Mouse (Mus musculus) midbrain, postnatal 0 days (tissue): ENCODE measurements around the gene Adgrg7. TPM values are rescaled to one million over a fixed set of nuclear protein-coding genes. Genes with fewer than 3 reads are reported as not detected.

Experiments used
- ATAC-seq: fragments of 200-750 bp; cut with Nextera tagmentation; 2 replicates; pipeline ENCODE4 v1.8.0; 2017; ENCODE audit warnings: moderate number of reproducible peaks, mild to moderate bottlenecking, moderate TSS enrichment, moderate library complexity; ENCODE audit not compliant: low FRiP score
- DNase-seq: peaks from one replicate; pipeline ENCODE4 v3.0.0-alpha.2; 2015; ENCODE audit warnings: low spot score
- H3K27ac ChIP-seq: fragments of 300-500 bp; sonication (generic); 2 replicates; pipeline ENCODE4 v1.5.1; 2014; ENCODE audit warnings: low read depth, mild to moderate bottlenecking, low read length, mixed read lengths
- H3K27me3 ChIP-seq: fragments of 300-500 bp; sonication (generic); 2 replicates; pipeline ENCODE4 v1.6.1; 2014; ENCODE audit warnings: low read length, control low read depth, mixed read lengths; ENCODE audit not compliant: insufficient read depth
- H3K36me3 ChIP-seq: fragments of 300-500 bp; sonication (generic); 2 replicates; pipeline ENCODE4 v1.6.1; 2014; ENCODE audit warnings: low read length, control low read depth, mixed read lengths; ENCODE audit not compliant: insufficient read depth
- H3K4me1 ChIP-seq: fragments of 300-500 bp; sonication (generic); 2 replicates; pipeline ENCODE4 v1.6.1; 2014; ENCODE audit warnings: mild to moderate bottlenecking, control low read depth, antibody characterized with exemption, low read length, mixed read lengths; ENCODE audit not compliant: insufficient read depth
- H3K4me2 ChIP-seq: fragments of 300-500 bp; sonication (generic); 2 replicates; pipeline ENCODE4 v1.6.1; 2014; ENCODE audit warnings: low read depth, mild to moderate bottlenecking, low read length, mixed read lengths; ENCODE audit not compliant: poor library complexity, severe bottlenecking
- H3K4me3 ChIP-seq: fragments of 300-500 bp; sonication (generic); 2 replicates; pipeline ENCODE4 v1.5.1; 2014; ENCODE audit warnings: low read depth, mild to moderate bottlenecking, low read length, moderate library complexity
- H3K9ac ChIP-seq: fragments of 300-500 bp; sonication (generic); replicated peaks from 2 replicates; pipeline ENCODE4 v1.6.1; 2014; ENCODE audit warnings: mild to moderate bottlenecking, low read length, moderate library complexity, mixed read lengths; ENCODE audit not compliant: poor library complexity, severe bottlenecking
- H3K9me3 ChIP-seq: fragments of 300-500 bp; sonication (generic); 2 replicates; pipeline ENCODE4 v1.6.1; 2016; ENCODE audit warnings: low read length, control low read depth
- CTCF ChIP-seq: IDR thresholded peaks from 2 replicates; pipeline ENCODE4 v1.5.1; 2016; ENCODE audit warnings: antibody characterized with exemption, mild to moderate bottlenecking
- WGBS: fragments of 180-500 bp; shearing (Covaris S2); extraction: QIAGEN DNeasy Blood & Tissue Kit; methylation state at CpG from one replicate; pipeline ENCODE4 v1.1.7; 2014; 5-methylcytosine and 5-hydroxymethylcytosine counted together
- polyA plus RNA-seq: library from polyadenylated mRNA; unstranded; fragments of >200 nt; fragmentation: Nextera tagmentation; extraction: Ambion mirVana; gene quantifications from 2 replicates; pipeline ENCODE4 v1.2.1, GENCODE M21; 2015
- total RNA-seq: library from RNA; depleted of rRNA; stranded (reverse); fragments of >200 nt; gene quantifications from 2 replicates; pipeline ENCODE4 v1.2.3, GENCODE M21; 2014

Adgrg7 gene
- total and polyA plus RNA-seq, 2 experiments from 2014 or later = not detected

DNA sequence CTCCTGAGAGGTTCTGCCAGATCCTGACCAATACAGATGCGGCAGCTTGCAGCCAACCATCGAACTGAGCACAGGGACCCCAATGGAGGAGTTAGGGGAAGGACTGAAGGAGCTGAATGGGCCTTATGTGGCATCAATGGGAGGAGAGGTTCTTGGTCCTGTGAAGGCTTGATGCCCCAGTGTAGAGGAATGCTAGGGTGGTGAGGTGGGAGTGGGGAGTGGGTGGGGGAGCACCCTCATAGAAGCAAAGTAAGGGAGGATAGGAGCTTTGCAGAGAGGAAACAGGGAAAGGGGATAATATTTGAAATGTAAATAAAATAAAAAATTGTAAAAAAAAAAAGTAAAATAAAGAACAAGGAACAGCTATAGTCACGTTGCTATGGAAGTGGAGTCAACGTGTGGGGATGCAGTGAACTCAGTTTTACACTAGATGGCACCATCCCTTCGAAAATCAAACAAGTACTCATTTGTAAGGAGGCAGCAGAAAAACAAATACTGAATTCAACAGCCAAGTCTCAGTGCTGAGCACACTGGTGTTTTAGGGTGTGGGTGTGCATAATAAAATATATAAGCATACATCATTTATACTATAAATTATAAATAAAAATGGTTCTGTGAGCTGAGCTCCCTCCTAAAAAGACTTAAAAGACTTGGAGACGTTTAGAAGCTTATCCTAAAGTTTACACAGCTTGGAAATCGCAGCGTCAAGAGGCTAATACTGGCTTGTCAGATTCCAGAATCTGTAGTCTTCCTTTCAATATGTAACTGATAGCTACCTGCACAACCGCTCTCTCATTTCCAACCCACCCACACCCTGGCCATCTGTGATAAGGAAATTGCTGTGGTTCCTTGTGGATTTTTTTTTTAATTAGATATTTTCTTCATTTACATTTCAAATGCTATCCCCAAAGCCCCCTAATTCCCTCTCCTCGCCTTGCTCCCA lies 24.2 kb downstream of the Adgrg7 start:
- TF ChIP-seq CTCF = peak; percentile 90
- Histone ChIP-seq H3K4me1 (no peaks in the 10 kb centered on the region), H3K27me3 (no peaks in the 10 kb centered on the region), H3K4me2 (no peak overlapping the region), H3K9ac (no peak overlapping the region), H3K4me3 (no peak overlapping the region), H3K36me3 (no peaks in the 10 kb centered on the region), H3K27ac (no peak overlapping the region), H3K9me3 (no peaks in the 10 kb centered on the region)
- peak; percentile 70 for DNase-seq
- 46% methylated on average over 10 of the region's 10 CpGs for WGBS
- peak; percentile 83 for ATAC-seq

DNA sequence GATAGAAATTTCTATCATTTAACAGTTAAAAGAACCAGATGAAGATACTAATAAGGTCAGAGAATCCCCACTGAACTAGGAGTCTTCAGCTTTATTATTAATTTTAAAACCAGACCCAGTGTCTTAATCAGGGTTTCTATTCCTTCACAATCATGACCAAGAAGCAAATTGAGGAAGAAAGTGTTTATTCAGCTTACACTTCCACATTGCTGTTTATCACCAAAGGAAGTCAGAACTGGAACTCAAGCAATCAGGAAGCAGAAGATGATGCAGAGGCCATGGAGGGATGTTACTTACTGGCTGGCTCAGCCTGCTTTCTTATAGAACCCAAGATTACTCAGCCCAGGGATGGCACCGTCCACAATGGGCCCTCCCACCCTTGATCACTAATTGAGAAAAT lies 66.6 kb downstream of the Adgrg7 start:
- Histone ChIP-seq H3K27me3 (no peaks in the 10 kb centered on the region), H3K4me1 (no peaks in the 10 kb centered on the region), H3K4me2 (no peak overlapping the region)

GRCm38 (mm10) chr16:56724927-56725326 lies 70.7 kb downstream of the Adgrg7 start:
- H3K36me3 ChIP-seq = no peaks in the 10 kb centered on the region
- H3K4me2 ChIP-seq = no peak overlapping the region
- WGBS = 74% methylated on average over 10 of the region's 10 CpGs
- no peaks in the 10 kb centered on the region for H3K27me3 ChIP-seq
- TF ChIP-seq CTCF = no peak
- ATAC-seq = no peak
- H3K27ac ChIP-seq = no peak overlapping the region
- H3K4me3 ChIP-seq = no peak overlapping the region
- no peak for DNase-seq
- no peaks in the 10 kb centered on the region for H3K4me1 ChIP-seq
- H3K9ac ChIP-seq = no peak overlapping the region
- no peaks in the 10 kb centered on the region for H3K9me3 ChIP-seq

More for the DNA sequence above, 66.6 kb downstream of the Adgrg7 start:
- Histone ChIP-seq H3K27ac (no peak overlapping the region), H3K4me3 (no peak overlapping the region), H3K36me3 (no peaks in the 10 kb centered on the region), H3K9ac (no peak overlapping the region), H3K9me3 (no peaks in the 10 kb centered on the region)
- ATAC-seq = no peak
- no peak for DNase-seq
- WGBS = 32% methylated on average over 1 of the region's 1 CpGs
- TF ChIP-seq CTCF = no peak

- no peaks in the 10 kb centered on the region for H3K9me3 ChIP-seq
- no peak overlapping the region for H3K4me2 ChIP-seq
- H3K4me3 ChIP-seq = no peak overlapping the region
- no peaks in the 10 kb centered on the region for H3K4me1 ChIP-seq
- 73% methylated on average over 4 of the region's 4 CpGs for WGBS
- DNase-seq (no peak), ATAC-seq (no peak)
- H3K27me3 ChIP-seq = no peaks in the 10 kb centered on the region
- H3K36me3 ChIP-seq = no peaks in the 10 kb centered on the region
- no peak overlapping the region for H3K9ac ChIP-seq
- H3K27ac ChIP-seq = no peak overlapping the region
- no peak for TF ChIP-seq CTCF
Measured at GRCm38 (mm10) chr16:56722357-56722756, 73.3 kb downstream of the Adgrg7 start.

DNA sequence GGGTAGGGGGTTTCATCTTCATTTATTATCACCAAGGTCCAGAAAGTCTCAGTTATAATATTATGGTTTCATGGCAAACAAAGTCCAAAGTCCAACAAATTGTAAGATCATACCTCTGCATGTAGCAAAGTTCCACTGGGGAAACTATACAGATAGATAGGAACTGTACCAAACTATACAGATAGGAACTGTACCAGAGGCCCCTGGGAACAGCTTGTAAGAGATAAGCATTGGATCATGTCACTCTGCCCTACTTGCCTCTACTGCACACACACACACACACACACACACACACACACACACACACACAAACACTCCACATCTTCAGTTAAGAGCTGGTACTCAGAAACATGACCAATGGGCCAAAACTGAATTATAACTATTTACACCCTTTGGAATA lies 76.6 kb downstream of the Adgrg7 start:
- Histone ChIP-seq H3K4me1 (peaks cover 8% of the 10 kb centered on the region; the same call in 1 of the 2 replicates), H3K4me2 (no peak overlapping the region), H3K36me3 (no peaks in the 10 kb centered on the region), H3K9ac (no peak overlapping the region), H3K9me3 (no peaks in the 10 kb centered on the region), H3K27me3 (no peaks in the 10 kb centered on the region), H3K4me3 (no peak overlapping the region), H3K27ac (no peak overlapping the region)
- no peak for ATAC-seq
- no peak for DNase-seq
- TF ChIP-seq CTCF = no peak
